Mouse (Mus musculus) lung, embryonic 16.5 days (tissue): Measurements from ENCODE around the gene Clasp2. TPM values are rescaled to one million over a fixed set of nuclear protein-coding genes. Genes with fewer than 3 reads are reported as not detected.
"Not testable (repeated sequence)": the region's sequence is repeated elsewhere in the genome, so short reads cannot be mapped to it uniquely, and the experiment has no call there.

Experiments
- ATAC-seq: fragments of 200-750 bp; cut with Nextera tagmentation; 2 replicates; pipeline ENCODE4 v1.8.0; 2017; ENCODE audit warnings: low read depth, mild to moderate bottlenecking, moderate library complexity
- H3K27ac ChIP-seq: fragments of 300-500 bp; sonication (generic); 2 replicates; pipeline ENCODE4 v1.5.1; 2014; ENCODE audit warnings: mild to moderate bottlenecking, control low read depth, low read length
- H3K27me3 ChIP-seq: fragments of 300-500 bp; sonication (generic); 2 replicates; pipeline ENCODE4 v1.6.1; 2014; ENCODE audit warnings: low read depth, low read length, mixed read lengths; ENCODE audit not compliant: control insufficient read depth, insufficient read depth
- H3K36me3 ChIP-seq: fragments of 300-500 bp; sonication (generic); 2 replicates; pipeline ENCODE4 v1.6.1; 2014; ENCODE audit warnings: low read length; ENCODE audit not compliant: control insufficient read depth, insufficient read depth
- H3K4me1 ChIP-seq: fragments of 300-500 bp; sonication (generic); replicated peaks from 2 replicates; pipeline ENCODE4 v1.6.1; 2014; ENCODE audit warnings: low read length, mixed read lengths; ENCODE audit not compliant: control insufficient read depth, insufficient read depth
- H3K4me2 ChIP-seq: fragments of 300-500 bp; sonication (generic); 2 replicates; pipeline ENCODE4 v1.6.1; 2014; ENCODE audit warnings: low read depth, low read length, control low read depth
- H3K4me3 ChIP-seq: fragments of 300-500 bp; sonication (generic); 2 replicates; pipeline ENCODE4 v1.5.1; 2014; ENCODE audit warnings: mild to moderate bottlenecking, low read length, control low read depth
- H3K9ac ChIP-seq: fragments of 300-500 bp; sonication (generic); 2 replicates; pipeline ENCODE4 v1.6.1; 2014; ENCODE audit warnings: low read length, control low read depth
- H3K9me3 ChIP-seq: fragments of 300-500 bp; sonication (generic); 2 replicates; pipeline ENCODE4 v1.6.1; 2016; ENCODE audit warnings: low read length; ENCODE audit not compliant: control insufficient read depth
- WGBS: fragments of 180-500 bp; shearing (Covaris S2); extraction: QIAGEN DNeasy Blood & Tissue Kit; methylation state at CpG from one replicate; pipeline ENCODE4 v1.1.7; 2014; 5-methylcytosine and 5-hydroxymethylcytosine counted together
- polyA plus RNA-seq: library from polyadenylated mRNA; unstranded; fragments of >200 nt; fragmentation: Nextera tagmentation; extraction: Ambion mirVana; gene quantifications from 2 replicates; pipeline ENCODE4 v1.2.1, GENCODE M21; 2015

Clasp2 gene
- polyA plus RNA-seq, 1 experiment from 2014 or later = 24.4 TPM

- Histone ChIP-seq H3K4me2 (no peak overlapping the region), H3K4me3 (no peak overlapping the region), H3K4me1 (no peaks in the 10 kb centered on the region), H3K27ac (no peak overlapping the region), H3K36me3 (no peaks in the 10 kb centered on the region), H3K9ac (no peak overlapping the region), H3K27me3 (no peaks in the 10 kb centered on the region), H3K9me3 (no peaks in the 10 kb centered on the region)
- ATAC-seq = no peak
- WGBS = 74% methylated on average over 15 of the region's 15 CpGs
Measured at GRCm38 (mm10) chr9:113724646-113725045, 16.6 kb upstream of the Clasp2 start.

- 89% methylated on average over 5 of the region's 5 CpGs for WGBS
- ATAC-seq, H3K4me3 ChIP-seq, H3K27ac ChIP-seq, H3K27me3 ChIP-seq, H3K36me3 ChIP-seq, H3K9me3 ChIP-seq, H3K4me2 ChIP-seq, H3K4me1 ChIP-seq, H3K9ac ChIP-seq: not testable (repeated sequence)
Measured at GRCm38 (mm10) chr9:113725609-113726008, 15.7 kb upstream of the Clasp2 start.

DNA sequence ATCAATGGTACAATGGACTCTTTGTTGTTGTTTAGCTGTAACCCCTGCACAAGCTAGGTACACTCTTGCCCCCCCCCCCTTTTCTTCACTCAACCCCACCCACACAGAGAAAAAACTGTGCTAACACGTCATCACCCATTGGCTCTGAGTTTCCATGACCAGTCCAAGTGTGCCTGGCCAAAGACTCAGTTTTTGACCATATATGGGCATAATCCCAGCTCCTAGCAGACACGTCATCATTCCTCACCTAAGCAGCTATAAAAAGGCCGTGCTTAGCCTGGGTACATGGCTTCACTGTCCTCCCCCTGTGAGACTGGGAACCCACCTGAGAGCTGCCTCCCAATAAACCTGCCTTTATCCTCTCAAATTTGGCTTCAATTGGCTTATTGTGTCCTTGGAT, 15.1 kb upstream of the Clasp2 start:
- Histone ChIP-seq H3K27me3 (no peaks in the 10 kb centered on the region), H3K9ac (no peak overlapping the region), H3K4me2 (no peak overlapping the region), H3K9me3 (no peaks in the 10 kb centered on the region), H3K36me3 (no peaks in the 10 kb centered on the region), H3K27ac (no peak overlapping the region), H3K4me3 (no peak overlapping the region), H3K4me1 (no peaks in the 10 kb centered on the region)
- 36% methylated on average over 3 of the region's 3 CpGs for WGBS
- no peak for ATAC-seq

- H3K36me3 ChIP-seq = no peaks in the 10 kb centered on the region
- H3K4me2 ChIP-seq = no peak overlapping the region
- H3K9ac ChIP-seq = no peak overlapping the region
- H3K27me3 ChIP-seq = no peaks in the 10 kb centered on the region
- no peaks in the 10 kb centered on the region for H3K9me3 ChIP-seq
- H3K27ac ChIP-seq = no peak overlapping the region
- no peak overlapping the region for H3K4me3 ChIP-seq
- 83% methylated on average over 18 of the region's 18 CpGs for WGBS
- no peaks in the 10 kb centered on the region for H3K4me1 ChIP-seq
- peak; percentile 36; the same call in 1 of the 2 replicates for ATAC-seq
Measured at GRCm38 (mm10) chr9:113726991-113727680, 14.1 kb upstream of the Clasp2 start.

DNA sequence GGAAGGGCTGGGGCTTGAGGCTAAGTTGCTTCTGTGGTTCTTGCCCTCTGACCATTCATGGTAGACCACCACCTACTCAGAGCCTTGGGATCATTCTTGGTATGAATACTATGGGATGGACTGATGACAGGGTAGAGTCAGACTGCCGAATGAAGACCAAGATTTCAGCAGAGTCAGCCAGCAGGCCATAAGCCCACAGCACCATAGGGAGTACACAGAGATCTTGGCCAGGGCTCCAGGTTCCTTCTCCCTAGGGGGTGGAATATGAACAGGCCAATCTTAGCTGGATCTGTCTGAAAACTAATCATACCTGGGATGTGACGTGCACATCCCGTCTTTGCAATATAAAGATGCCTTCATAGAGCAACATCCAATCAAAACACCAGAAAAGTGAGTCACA, 9.7 kb upstream of the Clasp2 start:
- Histone ChIP-seq H3K4me3 (no peak overlapping the region), H3K27me3 (no peaks in the 10 kb centered on the region), H3K4me2 (no peak overlapping the region), H3K4me1 (no peaks in the 10 kb centered on the region), H3K36me3 (no peaks in the 10 kb centered on the region), H3K9ac (no peak overlapping the region), H3K27ac (no peak overlapping the region), H3K9me3 (no peaks in the 10 kb centered on the region)
- WGBS = 76% methylated on average over 3 of the region's 3 CpGs
- no peak for ATAC-seq

GRCm38 (mm10) chr9:113735920-113736319, 5.4 kb upstream of the Clasp2 start:
- Histone ChIP-seq H3K9ac (no peak overlapping the region), H3K4me3 (no peak overlapping the region), H3K27me3 (no peaks in the 10 kb centered on the region), H3K4me1 (peaks cover 6% of the 10 kb centered on the region), H3K9me3 (no peaks in the 10 kb centered on the region), H3K27ac (no peak overlapping the region), H3K36me3 (no peaks in the 10 kb centered on the region), H3K4me2 (no peak overlapping the region)
- ATAC-seq = no peak

DNA sequence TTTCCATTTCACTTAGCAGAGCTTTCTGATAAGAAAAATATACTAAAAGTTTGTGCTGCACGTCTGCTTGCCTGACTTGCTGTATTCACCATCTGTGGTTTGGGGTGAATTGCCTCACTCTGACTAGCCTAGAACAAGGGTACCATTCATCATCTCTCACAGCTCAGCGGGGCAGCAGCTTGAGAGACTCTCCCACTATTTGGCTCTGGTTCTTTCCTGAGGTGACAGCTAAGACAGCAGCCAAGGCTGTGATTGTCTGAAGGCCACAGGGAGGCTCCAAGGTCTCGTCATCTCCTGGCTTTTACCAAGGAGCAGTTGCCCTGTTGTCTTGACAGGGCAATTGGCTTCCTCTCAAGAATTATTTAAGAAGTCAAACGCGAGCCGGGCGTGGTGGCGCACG, 3.3 kb upstream of the Clasp2 start:
- Histone ChIP-seq H3K4me3 (no peak overlapping the region), H3K9ac (no peak overlapping the region), H3K4me2 (no peak overlapping the region), H3K27me3 (no peaks in the 10 kb centered on the region), H3K27ac (no peak overlapping the region), H3K4me1 (peaks cover 7% of the 10 kb centered on the region), H3K36me3 (no peaks in the 10 kb centered on the region), H3K9me3 (no peaks in the 10 kb centered on the region)
- 67% methylated on average over 9 of the region's 9 CpGs for WGBS
- ATAC-seq = no peak

DNA sequence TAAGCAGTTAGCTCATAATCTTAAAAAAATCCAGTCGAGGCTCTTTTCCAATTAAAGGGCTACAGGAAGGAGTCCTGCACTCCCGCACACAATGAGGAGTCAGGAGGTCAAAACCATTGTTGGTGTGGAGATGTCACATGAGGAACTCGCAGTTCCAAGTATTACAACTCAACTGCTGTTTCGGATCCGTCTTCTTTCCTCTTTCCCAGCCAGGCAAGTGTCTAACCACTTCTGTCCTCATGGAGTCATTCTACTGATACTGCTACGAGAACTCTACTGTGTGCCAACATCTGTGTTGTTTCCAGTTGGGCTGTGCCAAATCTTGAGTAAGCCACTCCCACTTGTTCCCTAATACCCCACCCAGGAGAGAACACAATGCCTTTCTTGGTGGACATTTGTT, 2.3 kb upstream of the Clasp2 start:
- no peak for ATAC-seq
- Histone ChIP-seq H3K27me3 (no peaks in the 10 kb centered on the region), H3K36me3 (no peaks in the 10 kb centered on the region), H3K4me1 (peaks cover 10% of the 10 kb centered on the region), H3K27ac (no peak overlapping the region), H3K9me3 (no peaks in the 10 kb centered on the region), H3K4me3 (no peak overlapping the region), H3K4me2 (no peak overlapping the region), H3K9ac (no peak overlapping the region)
- 70% methylated on average over 6 of the region's 6 CpGs for WGBS

- Histone ChIP-seq H3K9ac (peak overlapping the region; percentile 88), H3K27me3 (no peaks in the 10 kb centered on the region), H3K27ac (peak overlapping the region; percentile 83), H3K4me1 (peaks cover 10% of the 10 kb centered on the region), H3K36me3 (no peaks in the 10 kb centered on the region), H3K9me3 (no peaks in the 10 kb centered on the region), H3K4me2 (peak overlapping the region; percentile 98), H3K4me3 (peak overlapping the region; percentile 97)
- under 1% methylated on average over 61 of the region's 64 CpGs for WGBS
- peak; percentile 70 for ATAC-seq
Measured at GRCm38 (mm10) chr9:113741637-113742137, 414 bp downstream of the Clasp2 start.
